Comparison of ENCODE assay signal across 9 mouse cellular contexts in the genomic region with DNA sequence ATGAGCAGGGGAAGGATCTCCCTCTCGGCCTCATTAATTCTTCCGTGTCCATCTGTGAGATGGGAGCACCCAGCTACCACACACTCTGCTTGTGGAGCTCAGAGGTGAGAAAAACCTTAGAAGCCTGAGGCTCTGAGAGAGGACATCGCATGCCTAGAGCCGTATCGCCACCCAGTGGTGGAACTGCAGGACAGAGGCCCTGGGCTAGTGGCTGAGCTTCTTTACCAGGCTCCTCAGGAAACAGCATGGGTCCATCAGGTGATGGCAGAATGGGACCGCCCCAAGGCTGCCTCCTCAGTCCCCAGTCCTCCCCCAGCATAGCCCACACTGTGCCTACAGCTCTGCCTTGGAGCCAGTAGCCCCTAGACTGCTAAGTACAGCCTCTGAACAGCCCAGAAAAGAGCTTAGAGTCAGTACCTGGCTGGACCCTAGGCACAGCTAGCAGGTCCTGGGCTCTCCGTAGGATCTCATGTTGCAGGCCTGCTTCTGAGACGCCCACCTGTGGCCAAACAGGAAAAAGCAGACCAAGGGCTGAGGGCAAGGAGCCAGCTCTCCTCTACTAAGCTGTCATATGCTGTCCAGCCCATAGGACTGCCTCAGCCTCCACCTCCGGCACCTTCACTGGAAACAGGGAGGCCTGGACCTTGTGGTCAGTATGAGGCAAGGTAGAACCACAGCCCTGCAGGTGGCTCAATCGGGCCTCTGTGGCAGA. TPM values are rescaled to one million over a fixed set of nuclear protein-coding genes. Genes with fewer than 3 reads are reported as not detected.
DNase-seq lines count a peak whose midpoint lies in the region; ATAC-seq and TF ChIP-seq lines count a peak whose summit lies in the region.
"Had no signal": no experiment of that assay in that cellular context is flagged by ENCODE, and none has a peak within 500 bp of the region (broad histone marks: within the 10 kb centered on the region; RNA-seq: fewer than 3 reads in every experiment).

No protein-coding gene starts in this region.

- peak; percentile 75 for TF ChIP-seq CTCF in bone marrow, adult 2 months (IDR thresholded peaks at IDR 0.05; ENCODE audit: control insufficient read depth, insufficient read depth, low read length)
- TF ChIP-seq CTCF in heart, postnatal 0 days (IDR thresholded peaks at IDR 0.05; ENCODE audit: low read depth), result peak; percentile 97

- H3K36me3 ChIP-seq in heart, postnatal 0 days (replicated peaks; ENCODE audit: control insufficient read depth, insufficient read depth, low read length), result peaks cover 45% of the 10 kb centered on the region
- 0 out of 2 replicates have a peak, but pooled peaks cover 2% of the 10 kb centered on the region for H3K36me3 ChIP-seq in liver, embryonic 15.5 days (replicated peaks)
- peaks cover 70% of the 10 kb centered on the region for H3K36me3 ChIP-seq in neural tube, embryonic 13.5 days

- H3K27me3 ChIP-seq in heart, postnatal 0 days (ENCODE audit: control insufficient read depth, insufficient read depth, low read length), result no peaks in the 10 kb centered on the region
- H3K27me3 ChIP-seq in liver, embryonic 15.5 days, result no peaks in the 10 kb centered on the region
- H3K27me3 ChIP-seq in neural tube, embryonic 13.5 days, result no peaks in the 10 kb centered on the region

- TF ChIP-seq EP300 in heart, postnatal 0 days (IDR thresholded peaks at IDR 0.05; ENCODE audit: low read depth), result no peak

- no peak for TF ChIP-seq POLR2A in bone marrow, adult 2 months (IDR thresholded peaks at IDR 0.05; ENCODE audit: borderline replicate concordance, control insufficient read depth, low read depth, low read length)

- H3K27ac ChIP-seq in bone marrow, adult 2 months (ENCODE audit: control insufficient read depth, insufficient read depth, low read depth, low read length, poor library complexity), result no peak overlapping the region
- H3K27ac ChIP-seq in heart, postnatal 0 days (ENCODE audit: low read depth), result no peak overlapping the region
- peak overlapping the region; percentile 67 for H3K27ac ChIP-seq in liver, embryonic 15.5 days (replicated peaks)
- no peak overlapping the region for H3K27ac ChIP-seq in neural tube, embryonic 13.5 days (replicated peaks)

- no peak overlapping the region for H3K4me3 ChIP-seq in bone marrow, adult 2 months (replicated peaks; ENCODE audit: control insufficient read depth, low read depth, low read length)
- no peak overlapping the region for H3K4me3 ChIP-seq in heart, postnatal 0 days (ENCODE audit: low read depth, low read length)
- H3K4me3 ChIP-seq in liver, embryonic 15.5 days (replicated peaks), result no peak overlapping the region
- no peak overlapping the region for H3K4me3 ChIP-seq in neural tube, embryonic 13.5 days
- H3K4me3 ChIP-seq: erythroblast, embryonic 14.5 days had no signal

- no peaks in the 10 kb centered on the region for H3K9me3 ChIP-seq in heart, postnatal 0 days (replicated peaks; ENCODE audit: control insufficient read depth, low read length)
- H3K9me3 ChIP-seq in liver, embryonic 15.5 days (replicated peaks), result no peaks in the 10 kb centered on the region
- no peaks in the 10 kb centered on the region for H3K9me3 ChIP-seq in neural tube, embryonic 13.5 days

- peak; percentile 73 for ATAC-seq in heart, postnatal 0 days (ENCODE audit: insufficient read depth, low read depth)
- ATAC-seq in liver, embryonic 15.5 days (ENCODE audit: insufficient read depth), result peak; percentile 30
- peak; percentile 47 for ATAC-seq in neural tube, embryonic 13.5 days (ENCODE audit: low read depth)

- no peak overlapping the region for H3K4me2 ChIP-seq in heart, postnatal 0 days (ENCODE audit: low read depth, low read length)
- H3K4me2 ChIP-seq in liver, embryonic 15.5 days, result no peak overlapping the region
- H3K4me2 ChIP-seq in neural tube, embryonic 13.5 days, result no peak overlapping the region

- peak; percentile 54 to 55 for DNase-seq in B cell, adult 2 months
- peak; percentile 76 for DNase-seq in fibroblast of lung, adult 2 months (ENCODE audit: low read depth)
- DNase-seq in heart, postnatal 0 days (ENCODE audit: low spot score), result peak; percentile 74
- peak; percentile 58 to 86 for DNase-seq in kidney, postnatal 36 days
- DNase-seq in thymus, postnatal 0 days (ENCODE audit: low spot score), result peak; percentile 60

- H3K9ac ChIP-seq in heart, postnatal 0 days (replicated peaks; ENCODE audit: low read depth, low read length), result no peak overlapping the region
- H3K9ac ChIP-seq in liver, embryonic 15.5 days, result no peak overlapping the region
- H3K9ac ChIP-seq in neural tube, embryonic 13.5 days, result no peak overlapping the region

- H3K4me1 ChIP-seq in bone marrow, adult 2 months (ENCODE audit: control insufficient read depth, insufficient read depth, low read length), result no peaks in the 10 kb centered on the region
- H3K4me1 ChIP-seq in heart, postnatal 0 days (ENCODE audit: control insufficient read depth, insufficient read depth), result no peaks in the 10 kb centered on the region
- peaks cover 19% of the 10 kb centered on the region for H3K4me1 ChIP-seq in liver, embryonic 15.5 days (replicated peaks)
- no peaks in the 10 kb centered on the region for H3K4me1 ChIP-seq in neural tube, embryonic 13.5 days (replicated peaks)

- 46% methylated on average over 10 of the region's 10 CpGs for WGBS in bone marrow, adult 2 months
- WGBS in heart, postnatal 0 days, result 25% methylated on average over 10 of the region's 10 CpGs
- WGBS in liver, embryonic 15.5 days (ENCODE audit: insufficient replicate concordance), result 28% methylated on average over 10 of the region's 10 CpGs
- 35% methylated on average over 10 of the region's 10 CpGs for WGBS in neural tube, embryonic 13.5 days

RNA-seq across cellular contexts. Expression of a gene that starts 33.0 kb away (rescaled TPM):
- 32.7 and 113 TPM in 2 replicates for polyA plus RNA-seq in bone marrow, adult 2 months (2011; ENCODE audit: insufficient read depth, insufficient read length, low replicate concordance, missing spikeins)
- 242 and 255 TPM in 2 replicates for total RNA-seq in heart, postnatal 0 days (2014; rRNA removed; ENCODE audit: low replicate concordance)
- polyA plus RNA-seq in heart, postnatal 0 days (2015; fragmentation: Nextera tagmentation; extraction: Ambion mirVana), result 76.9 and 80.1 TPM in 2 replicates
- polyA plus RNA-seq in liver, embryonic 15.5 days (2015; fragmentation: Nextera tagmentation; extraction: Ambion mirVana), result 79.8 and 80.2 TPM in 2 replicates
- polyA plus RNA-seq in neural tube, embryonic 13.5 days (2015; fragmentation: Nextera tagmentation; extraction: Ambion mirVana), result 102 and 106 TPM in 2 replicates
- 269 and 272 TPM in 2 replicates for polyA plus RNA-seq in thymus, postnatal 0 days (2015; fragmentation: Nextera tagmentation; extraction: Ambion mirVana)

RNA-seq across cellular contexts. Expression of a gene that starts 33.0 kb away (rescaled TPM):
- 2.3 and 4.1 TPM in 2 replicates for polyA plus RNA-seq in bone marrow, adult 2 months (2011; ENCODE audit: insufficient read depth, insufficient read length, low replicate concordance, missing spikeins)
- 5.9 and 12.0 TPM in 2 replicates for total RNA-seq in heart, postnatal 0 days (2014; rRNA removed; ENCODE audit: low replicate concordance)
- 5.4 and 5.6 TPM in 2 replicates for polyA plus RNA-seq in heart, postnatal 0 days (2015; fragmentation: Nextera tagmentation; extraction: Ambion mirVana)
- 2.0 and 2.5 TPM in 2 replicates for polyA plus RNA-seq in liver, embryonic 15.5 days (2015; fragmentation: Nextera tagmentation; extraction: Ambion mirVana)
- 23.9 and 27.3 TPM in 2 replicates for polyA plus RNA-seq in neural tube, embryonic 13.5 days (2015; fragmentation: Nextera tagmentation; extraction: Ambion mirVana)
- 3.3 and 4.0 TPM in 2 replicates for polyA plus RNA-seq in thymus, postnatal 0 days (2015; fragmentation: Nextera tagmentation; extraction: Ambion mirVana)

RNA-seq across cellular contexts. Expression of a gene that starts 52.5 kb away (rescaled TPM):
- polyA plus RNA-seq in bone marrow, adult 2 months (2011; ENCODE audit: insufficient read depth, insufficient read length, low replicate concordance, missing spikeins), result 2.1 and 9.9 TPM in 2 replicates
- 59.6 and 60.1 TPM in 2 replicates for total RNA-seq in heart, postnatal 0 days (2014; rRNA removed; ENCODE audit: low replicate concordance)
- 25.2 and 25.3 TPM in 2 replicates for polyA plus RNA-seq in heart, postnatal 0 days (2015; fragmentation: Nextera tagmentation; extraction: Ambion mirVana)
- 8.5 and 11.6 TPM in 2 replicates for polyA plus RNA-seq in liver, embryonic 15.5 days (2015; fragmentation: Nextera tagmentation; extraction: Ambion mirVana)
- polyA plus RNA-seq in neural tube, embryonic 13.5 days (2015; fragmentation: Nextera tagmentation; extraction: Ambion mirVana), result 35.9 and 37.3 TPM in 2 replicates
- 10.9 and 12.4 TPM in 2 replicates for polyA plus RNA-seq in thymus, postnatal 0 days (2015; fragmentation: Nextera tagmentation; extraction: Ambion mirVana)

RNA-seq across cellular contexts. Expression of a gene that starts 53.5 kb away (rescaled TPM):
- 6.4 and 6.7 TPM in 2 replicates for polyA plus RNA-seq in bone marrow, adult 2 months (2011; ENCODE audit: insufficient read depth, insufficient read length, low replicate concordance, missing spikeins)
- 42.1 and 46.2 TPM in 2 replicates for total RNA-seq in heart, postnatal 0 days (2014; rRNA removed; ENCODE audit: low replicate concordance)
- 24.7 and 27.9 TPM in 2 replicates for polyA plus RNA-seq in heart, postnatal 0 days (2015; fragmentation: Nextera tagmentation; extraction: Ambion mirVana)
- 9.1 and 10.4 TPM in 2 replicates for polyA plus RNA-seq in liver, embryonic 15.5 days (2015; fragmentation: Nextera tagmentation; extraction: Ambion mirVana)
- 23.4 and 26.4 TPM in 2 replicates for polyA plus RNA-seq in neural tube, embryonic 13.5 days (2015; fragmentation: Nextera tagmentation; extraction: Ambion mirVana)
- polyA plus RNA-seq in thymus, postnatal 0 days (2015; fragmentation: Nextera tagmentation; extraction: Ambion mirVana), result 13.1 and 13.6 TPM in 2 replicates
